Mouse (Mus musculus) midbrain, embryonic 10.5 days (tissue): ENCODE results near the gene Tmem8b. TPM values are rescaled to one million over a fixed set of nuclear protein-coding genes. Genes with fewer than 3 reads are reported as not detected.
A peak's percentile ranks its signal among the peaks of the same experiment; 100 is the strongest.

Experiments used
- DNase-seq: peaks from one replicate; pipeline ENCODE4 v3.0.0-alpha.2; 2017; ENCODE audit warnings: low spot score
- H3K27ac ChIP-seq: fragments of 300-500 bp; sonication (generic); replicated peaks from 2 replicates; pipeline ENCODE4 v1.5.1; 2016; ENCODE audit warnings: mild to moderate bottlenecking
- H3K27me3 ChIP-seq: fragments of 300-500 bp; sonication (generic); 2 replicates; pipeline ENCODE4 v1.6.1; 2016; ENCODE audit warnings: low read depth, mild to moderate bottlenecking; ENCODE audit not compliant: poor library complexity, severe bottlenecking
- H3K36me3 ChIP-seq: fragments of 300-500 bp; sonication (generic); 2 replicates; pipeline ENCODE4 v1.6.1; 2016; ENCODE audit warnings: mild to moderate bottlenecking, moderate library complexity
- H3K4me1 ChIP-seq: fragments of 300-500 bp; sonication (generic); 2 replicates; pipeline ENCODE4 v1.6.1; 2016
- H3K4me3 ChIP-seq: fragments of 300-500 bp; sonication (generic); 2 replicates; pipeline ENCODE4 v1.5.1; 2016; ENCODE audit warnings: mild to moderate bottlenecking, moderate library complexity
- H3K9me3 ChIP-seq: fragments of 300-500 bp; sonication (generic); replicated peaks from 2 replicates; pipeline ENCODE4 v1.6.1; 2016; ENCODE audit warnings: mild to moderate bottlenecking
- WGBS: fragments of 180-500 bp; shearing (Covaris S2); methylation state at CpG from one replicate; pipeline ENCODE4 v1.1.7; 2016; 5-methylcytosine and 5-hydroxymethylcytosine counted together
- polyA plus RNA-seq: library from polyadenylated mRNA; unstranded; fragments of >200 nt; fragmentation: Nextera tagmentation; extraction: Ambion mirVana; gene quantifications from 2 replicates; pipeline ENCODE4 v1.2.1, GENCODE M21; 2016

The Tmem8b gene
- polyA plus RNA-seq, result 4.6 and 7.2 TPM in 2 replicates

GRCm38 (mm10) chr4:43668782-43669427 is at the start of gene Tmem8b, which contains the start of gene Fam221b:
Tmem8b (plus strand) TSS chr4:43668971.
Fam221b (minus strand) TSS chr4:43669145.
- peak within 1 kb of the TSS; percentile 93 for H3K27ac ChIP-seq
- DNase-seq, result peak; percentile 91
- H3K27me3 ChIP-seq, result peaks cover 60% of the 10 kb centered on the region
- peaks cover 43% of the 10 kb centered on the region for H3K4me1 ChIP-seq
- no peaks in the 10 kb centered on the region for H3K36me3 ChIP-seq
- H3K9me3 ChIP-seq, result no peaks in the 10 kb centered on the region
- 1% methylated on average over 27 of the region's 41 CpGs for WGBS
- peak within 1 kb of the TSS; percentile 82 for H3K4me3 ChIP-seq

GRCm38 (mm10) chr4:43620146-43620778 is 48.5 kb upstream of the Tmem8b start:
- no peaks in the 10 kb centered on the region for H3K36me3 ChIP-seq
- DNase-seq, result peak; percentile 8
- no peaks in the 10 kb centered on the region for H3K27me3 ChIP-seq
- no peak overlapping the region for H3K27ac ChIP-seq
- WGBS, result 87% methylated on average over 4 of the region's 4 CpGs
- H3K4me1 ChIP-seq, result no peaks in the 10 kb centered on the region
- peaks cover 19% of the 10 kb centered on the region for H3K9me3 ChIP-seq
- no peak overlapping the region for H3K4me3 ChIP-seq

GRCm38 (mm10) chr4:43629106-43629817 is 39.5 kb upstream of the Tmem8b start:
- DNase-seq, result peak; percentile 20
- H3K4me3 ChIP-seq, result peak overlapping the region; percentile 4; the same call in 1 of the 2 replicates
- no peak overlapping the region for H3K27ac ChIP-seq
- H3K27me3 ChIP-seq, result peaks cover 31% of the 10 kb centered on the region
- H3K9me3 ChIP-seq, result peaks cover 21% of the 10 kb centered on the region
- H3K36me3 ChIP-seq, result no peaks in the 10 kb centered on the region
- WGBS, result 41% methylated on average over 20 of the region's 20 CpGs
- peaks cover 47% of the 10 kb centered on the region for H3K4me1 ChIP-seq

- Histone ChIP-seq H3K27me3 (peaks cover 31% of the 10 kb centered on the region), H3K27ac (peak overlapping the region; percentile 93), H3K9me3 (peaks cover 13% of the 10 kb centered on the region), H3K4me3 (peak overlapping the region; percentile 16; the same call in 1 of the 2 replicates), H3K4me1 (peaks cover 47% of the 10 kb centered on the region), H3K36me3 (no peaks in the 10 kb centered on the region)
- 8% methylated on average over 5 of the region's 5 CpGs for WGBS
- DNase-seq, result peak; percentile 76
Measured at GRCm38 (mm10) chr4:43630030-43630581, 38.7 kb upstream of the Tmem8b start.

GRCm38 (mm10) chr4:43630671-43631045 is 38.1 kb upstream of the Tmem8b start:
- Histone ChIP-seq H3K27me3 (peaks cover 31% of the 10 kb centered on the region), H3K36me3 (no peaks in the 10 kb centered on the region), H3K9me3 (peaks cover 8% of the 10 kb centered on the region), H3K4me3 (peak overlapping the region; percentile 75), H3K27ac (peak overlapping the region; percentile 93), H3K4me1 (peaks cover 47% of the 10 kb centered on the region)
- DNase-seq, result no peak
- WGBS, result 22% methylated on average over 5 of the region's 5 CpGs

- peak; percentile 72 for DNase-seq
- peak within 1 kb of the TSS; percentile 75 for H3K4me3 ChIP-seq
- H3K4me1 ChIP-seq, result peaks cover 50% of the 10 kb centered on the region
- H3K27me3 ChIP-seq, result peaks cover 31% of the 10 kb centered on the region
- H3K27ac ChIP-seq, result peak within 1 kb of the TSS; percentile 93
- H3K9me3 ChIP-seq, result peaks cover 5% of the 10 kb centered on the region
- WGBS, result 1% methylated on average over 67 of the region's 70 CpGs
- no peaks in the 10 kb centered on the region for H3K36me3 ChIP-seq
Measured at GRCm38 (mm10) chr4:43631046-43631955, 37.5 kb upstream of the Tmem8b start, which contains the start of gene Npr2. Npr2 (plus strand) TSS chr4:43631935.

GRCm38 (mm10) chr4:43631956-43632920 is 36.5 kb upstream of the Tmem8b start:
- peak; percentile 12 for DNase-seq
- no peaks in the 10 kb centered on the region for H3K9me3 ChIP-seq
- H3K36me3 ChIP-seq, result no peaks in the 10 kb centered on the region
- H3K27me3 ChIP-seq, result peaks cover 31% of the 10 kb centered on the region
- H3K4me3 ChIP-seq, result peak overlapping the region; percentile 75
- peaks cover 50% of the 10 kb centered on the region for H3K4me1 ChIP-seq
- 39% methylated on average over 42 of the region's 42 CpGs for WGBS
- peak overlapping the region; percentile 93 for H3K27ac ChIP-seq

- Histone ChIP-seq H3K4me1 (peaks cover 50% of the 10 kb centered on the region), H3K27me3 (peaks cover 31% of the 10 kb centered on the region), H3K36me3 (no peaks in the 10 kb centered on the region), H3K27ac (0 out of 2 replicates have a peak overlapping the region, but pooled peaks have one; percentile 28), H3K9me3 (no peaks in the 10 kb centered on the region), H3K4me3 (peak overlapping the region; percentile 75)
- DNase-seq, result no peak
- 86% methylated on average over 8 of the region's 8 CpGs for WGBS
Measured at GRCm38 (mm10) chr4:43633296-43633695, 35.5 kb upstream of the Tmem8b start.

- DNase-seq, result no peak
- 91% methylated on average over 2 of the region's 2 CpGs for WGBS
- H3K27ac ChIP-seq, result 0 out of 2 replicates have a peak overlapping the region, but pooled peaks have one; percentile 28
Measured at GRCm38 (mm10) chr4:43633736-43634135, 35.0 kb upstream of the Tmem8b start.

GRCm38 (mm10) chr4:43634621-43635374 is 34.0 kb upstream of the Tmem8b start:
- Histone ChIP-seq H3K27ac (no peak overlapping the region), H3K36me3 (no peaks in the 10 kb centered on the region), H3K4me3 (no peak overlapping the region), H3K4me1 (peaks cover 43% of the 10 kb centered on the region), H3K9me3 (no peaks in the 10 kb centered on the region), H3K27me3 (peaks cover 31% of the 10 kb centered on the region)
- 87% methylated on average over 7 of the region's 7 CpGs for WGBS
- no peak for DNase-seq

More at GRCm38 (mm10) chr4:43633736-43634135, 35.0 kb upstream of the Tmem8b start:
- H3K27me3 ChIP-seq, result peaks cover 31% of the 10 kb centered on the region
- no peaks in the 10 kb centered on the region for H3K36me3 ChIP-seq
- H3K9me3 ChIP-seq, result no peaks in the 10 kb centered on the region
- H3K4me3 ChIP-seq, result peak overlapping the region; percentile 75
- peaks cover 50% of the 10 kb centered on the region for H3K4me1 ChIP-seq
